Mouse (Mus musculus): ENCODE data around the gene Gm17267.
"Not testable (repeated sequence)": the region's sequence is repeated elsewhere in the genome, so short reads cannot be mapped to it uniquely, and the experiment has no call there.

Gm17267 gene

DNA sequence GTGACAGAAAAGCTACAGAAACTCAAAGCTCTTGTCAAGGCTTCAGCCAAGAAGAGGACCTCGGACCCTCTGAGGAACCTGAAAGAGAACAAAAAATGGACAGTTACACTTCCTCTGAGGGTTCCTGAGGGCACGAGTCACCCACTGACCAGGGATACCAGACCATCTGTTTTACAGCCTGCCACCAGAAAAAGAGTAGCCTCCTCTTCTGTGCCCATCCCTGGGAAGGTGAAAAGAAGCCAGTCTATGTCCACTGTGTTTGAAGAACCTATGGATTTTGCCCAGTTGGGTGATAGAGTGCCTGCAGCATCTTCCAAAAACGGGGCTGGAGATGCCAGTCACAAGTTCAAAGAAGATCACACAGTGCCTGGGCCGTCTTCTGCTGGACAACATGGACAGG, at the start of gene Gm17267:
Gene Gm17267, plus strand, starts transcription at position 301 of the 400 bp plus-strand sequence.
- DNase-seq, result not testable (repeated sequence)
